Mouse (Mus musculus) myocyte (in vitro differentiated cells): Measurements from ENCODE around the gene Myh7b.

Experiments used
- CEBPB ChIP-seq: IDR thresholded peaks from 2 replicates; pipeline ENCODE4 v1.6.1; 2011; ENCODE audit warnings: mild to moderate bottlenecking, moderate library complexity; ENCODE audit not compliant: poor library complexity, insufficient read depth, severe bottlenecking
- MYOD1 ChIP-seq, 3 experiments: IDR thresholded peaks; one replicate each; pipeline ENCODE4 v1.6.1; 2011; ENCODE audit warnings: control low read depth in 2 of 3, low read depth in 2 of 3, mild to moderate bottlenecking in 2 of 3, moderate library complexity in 1 of 3; ENCODE audit not compliant: insufficient read length in 2 of 3, control insufficient read depth in 1 of 3
- POLR2A ChIP-seq: IDR thresholded peaks from one replicate; pipeline ENCODE4 v1.6.1; 2011; ENCODE audit warnings: low read depth, mild to moderate bottlenecking, control low read depth, moderate library complexity; ENCODE audit not compliant: insufficient read length
- TCF12 ChIP-seq: IDR thresholded peaks from one replicate; pipeline ENCODE4 v1.6.1; 2011; ENCODE audit warnings: mild to moderate bottlenecking, control low read depth; ENCODE audit not compliant: poor library complexity, insufficient read depth, severe bottlenecking
- USF1 ChIP-seq: IDR thresholded peaks from one replicate; pipeline ENCODE4 v1.6.1; 2011; ENCODE audit warnings: low read depth, mild to moderate bottlenecking, control low read depth, moderate library complexity

DNA sequence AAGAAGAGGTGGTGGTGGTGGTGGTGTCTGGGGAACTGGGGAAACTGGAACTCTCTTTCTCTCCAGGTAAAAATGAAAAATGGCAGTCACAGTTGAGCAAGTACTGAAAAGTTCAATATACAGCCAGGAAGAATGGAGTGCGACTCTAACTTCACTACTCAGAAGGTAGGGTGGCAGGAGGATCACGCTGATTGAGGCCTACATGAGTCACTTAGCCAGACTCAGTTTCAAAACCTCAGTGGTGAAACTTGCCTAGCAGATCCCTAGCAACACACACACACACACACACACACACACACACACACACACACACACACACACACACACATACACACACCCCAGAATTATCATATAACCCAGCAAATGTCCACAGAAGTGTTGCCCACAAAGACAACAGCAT lies 70.9 kb downstream of the Myh7b start:
- TF ChIP-seq CEBPB, result no peak
- no peak for TF ChIP-seq POLR2A
- no peak for TF ChIP-seq MYOD1 (IDR thresholded peaks at IDR 0.05; ENCODE audit: control insufficient read depth in 1 of 3, insufficient read length in 2 of 3, low read depth in 2 of 3)
- TF ChIP-seq USF1, result no peak
- no peak for TF ChIP-seq TCF12
